Mouse (Mus musculus) bone marrow macrophage, adult 2 months (primary cell): ENCODE results near the gene Aqp9.

Experiments used
- CTCF ChIP-seq: IDR thresholded peaks from 2 replicates; pipeline ENCODE4 v1.5.1; 2012; ENCODE audit warnings: low read depth, mild to moderate bottlenecking, low read length, moderate library complexity
- POLR2A ChIP-seq: IDR thresholded peaks from 2 replicates; pipeline ENCODE4 v1.6.1; 2012; ENCODE audit warnings: mild to moderate bottlenecking, low read depth, low read length, borderline replicate concordance

GRCm38 (mm10) chr9:71064291-71064840 is 104.1 kb downstream of the Aqp9 start:
- TF ChIP-seq CTCF (no peak), POLR2A (no peak)
